Mouse (Mus musculus) liver, adult 2 months (tissue): ENCODE results near the gene Cux1.

Source experiments
- CTCF ChIP-seq: fragments of 200-500 bp; IDR thresholded peaks from 2 replicates; pipeline ENCODE4 v1.5.1; 2011; ENCODE audit warnings: low read depth, low read length, control low read depth
- POLR2A ChIP-seq: fragments of 200-500 bp; IDR thresholded peaks from 2 replicates; pipeline ENCODE4 v1.6.1; 2011; ENCODE audit warnings: low read length, control low read depth; ENCODE audit not compliant: insufficient read depth; ENCODE audit errors: extremely low read depth

DNA sequence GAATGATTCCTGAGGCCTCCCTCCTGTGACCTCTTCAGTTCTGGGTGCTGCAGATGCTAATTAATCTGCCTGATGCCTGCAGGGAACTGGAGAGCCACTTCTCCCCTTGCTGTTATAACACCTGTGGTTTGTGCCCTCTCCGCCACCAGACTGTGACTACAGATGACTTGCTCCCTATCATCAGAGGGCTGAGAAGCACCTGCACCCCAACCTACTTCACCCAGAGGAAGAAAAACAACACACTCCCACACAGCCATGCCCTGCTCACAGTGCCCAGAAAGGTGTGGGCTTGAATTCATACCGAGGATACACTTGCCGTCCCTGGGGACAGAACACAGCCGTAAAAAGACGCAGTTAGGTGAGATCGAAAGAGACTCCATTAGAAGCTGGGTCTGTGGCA, 326.1 kb downstream of the Cux1 start:
- no peak for TF ChIP-seq CTCF
- TF ChIP-seq POLR2A: no peak
